Mouse (Mus musculus) hindbrain, embryonic 12.5 days (tissue): ENCODE results near the gene Cdk9. TPM values are rescaled to one million over a fixed set of nuclear protein-coding genes. Genes with fewer than 3 reads are reported as not detected.

Source experiments
- ATAC-seq: fragments of 200-750 bp; cut with Nextera tagmentation; 2 replicates; pipeline ENCODE4 v1.8.0; 2017; ENCODE audit warnings: moderate TSS enrichment; ENCODE audit not compliant: low FRiP score
- H3K27ac ChIP-seq: fragments of 300-500 bp; sonication (generic); 2 replicates; pipeline ENCODE4 v1.5.1; 2016; ENCODE audit warnings: mild to moderate bottlenecking
- H3K27me3 ChIP-seq: fragments of 300-500 bp; sonication (generic); 2 replicates; pipeline ENCODE4 v1.6.1; 2016; ENCODE audit warnings: mild to moderate bottlenecking
- H3K36me3 ChIP-seq: fragments of 300-500 bp; sonication (generic); 2 replicates; pipeline ENCODE4 v1.6.1; 2016; ENCODE audit warnings: mild to moderate bottlenecking
- H3K4me1 ChIP-seq: fragments of 300-500 bp; sonication (generic); 2 replicates; pipeline ENCODE4 v1.6.1; 2016
- H3K4me2 ChIP-seq: fragments of 300-500 bp; sonication (generic); replicated peaks from 2 replicates; pipeline ENCODE4 v1.6.1; 2016; ENCODE audit warnings: mild to moderate bottlenecking
- H3K4me3 ChIP-seq: fragments of 300-500 bp; sonication (generic); 2 replicates; pipeline ENCODE4 v1.5.1; 2016; ENCODE audit warnings: mild to moderate bottlenecking
- H3K9ac ChIP-seq: fragments of 300-500 bp; sonication (generic); 2 replicates; pipeline ENCODE4 v1.6.1; 2016; ENCODE audit warnings: mild to moderate bottlenecking, moderate library complexity
- H3K9me3 ChIP-seq: fragments of 300-500 bp; sonication (generic); replicated peaks from 2 replicates; pipeline ENCODE4 v1.6.1; 2016; ENCODE audit warnings: mild to moderate bottlenecking
- WGBS: fragments of 180-500 bp; shearing (Covaris S2); methylation state at CpG from one replicate; pipeline ENCODE4 v1.1.7; 2016; 5-methylcytosine and 5-hydroxymethylcytosine counted together
- microRNA counts: library from miRNA; unstranded; fragments of <30 nt; microRNA quantifications from one replicate; lab custom pipeline; 2017
- microRNA-seq: library from miRNA; unstranded; fragments of <30 nt; microRNA quantifications from one replicate; pipeline ENCODE4, GENCODE M21; 2017
- polyA plus RNA-seq: library from polyadenylated mRNA; unstranded; fragments of >200 nt; fragmentation: Nextera tagmentation; extraction: Ambion mirVana; gene quantifications from 2 replicates; pipeline ENCODE4 v1.2.1, GENCODE M21; 2016

The Cdk9 gene
- polyA plus RNA-seq, 1 experiment from 2014 or later: 99.0 TPM

GRCm38 (mm10) chr2:32668176-32668575, 44.7 kb downstream of the Cdk9 start:
- 78% methylated on average over 7 of the region's 7 CpGs for WGBS
- no peak overlapping the region for H3K4me2 ChIP-seq
- H3K27me3 ChIP-seq: no peaks in the 10 kb centered on the region
- H3K4me1 ChIP-seq: peaks cover 4% of the 10 kb centered on the region; the same call in 1 of the 2 replicates
- no peak overlapping the region for H3K9ac ChIP-seq
- ATAC-seq: no peak
- no peak overlapping the region for H3K27ac ChIP-seq
- no peaks in the 10 kb centered on the region for H3K9me3 ChIP-seq
- H3K36me3 ChIP-seq: no peaks in the 10 kb centered on the region
- H3K4me3 ChIP-seq: no peak overlapping the region

- WGBS: 49% methylated on average over 11 of the region's 11 CpGs
- peak overlapping the region; percentile 45 for H3K27ac ChIP-seq
- no peak overlapping the region for H3K4me3 ChIP-seq
- no peaks in the 10 kb centered on the region for H3K27me3 ChIP-seq
- no peak overlapping the region for H3K9ac ChIP-seq
- H3K36me3 ChIP-seq: no peaks in the 10 kb centered on the region
- no peak for ATAC-seq
- no peak overlapping the region for H3K4me2 ChIP-seq
- no peaks in the 10 kb centered on the region for H3K9me3 ChIP-seq
- peaks cover 4% of the 10 kb centered on the region; the same call in 1 of the 2 replicates for H3K4me1 ChIP-seq
Observed at GRCm38 (mm10) chr2:32667775-32668174, 45.1 kb downstream of the Cdk9 start.

GRCm38 (mm10) chr2:32665853-32666252, 47.0 kb downstream of the Cdk9 start:
- Histone ChIP-seq H3K4me2 (no peak overlapping the region), H3K4me3 (no peak overlapping the region), H3K9me3 (no peaks in the 10 kb centered on the region), H3K27ac (no peak overlapping the region), H3K27me3 (no peaks in the 10 kb centered on the region), H3K4me1 (peaks cover 13% of the 10 kb centered on the region; the same call in 1 of the 2 replicates), H3K36me3 (no peaks in the 10 kb centered on the region), H3K9ac (no peak overlapping the region)
- no peak for ATAC-seq
- WGBS: 86% methylated on average over 6 of the region's 6 CpGs

- WGBS: 75% methylated on average over 8 of the region's 8 CpGs
- Histone ChIP-seq H3K27me3 (no peaks in the 10 kb centered on the region), H3K9ac (no peak overlapping the region), H3K4me1 (peaks cover 13% of the 10 kb centered on the region; the same call in 1 of the 2 replicates), H3K27ac (no peak overlapping the region), H3K4me2 (no peak overlapping the region), H3K4me3 (no peak overlapping the region), H3K9me3 (no peaks in the 10 kb centered on the region), H3K36me3 (no peaks in the 10 kb centered on the region)
- ATAC-seq: no peak
Observed at GRCm38 (mm10) chr2:32665345-32665744, 47.5 kb downstream of the Cdk9 start.

- Histone ChIP-seq H3K27ac (no peak overlapping the region), H3K9me3 (no peaks in the 10 kb centered on the region)
Observed at GRCm38 (mm10) chr2:32662291-32662690, 50.6 kb downstream of the Cdk9 start.

GRCm38 (mm10) chr2:32661509-32662107, 51.3 kb downstream of the Cdk9 start:
- H3K9ac ChIP-seq: no peak overlapping the region
- no peaks in the 10 kb centered on the region for H3K36me3 ChIP-seq

More at GRCm38 (mm10) chr2:32662291-32662690, 50.6 kb downstream of the Cdk9 start:
- Histone ChIP-seq H3K27me3 (no peaks in the 10 kb centered on the region), H3K4me3 (no peak overlapping the region), H3K4me2 (no peak overlapping the region), H3K36me3 (no peaks in the 10 kb centered on the region), H3K9ac (no peak overlapping the region), H3K4me1 (peaks cover 13% of the 10 kb centered on the region; the same call in 1 of the 2 replicates)
- ATAC-seq: no peak
- 60% methylated on average over 5 of the region's 5 CpGs for WGBS

GRCm38 (mm10) chr2:32658873-32659272, 54.0 kb downstream of the Cdk9 start:
- Histone ChIP-seq H3K9ac (no peak overlapping the region), H3K36me3 (no peaks in the 10 kb centered on the region), H3K4me3 (no peak overlapping the region), H3K27ac (no peak overlapping the region), H3K9me3 (no peaks in the 10 kb centered on the region), H3K4me1 (peaks cover 16% of the 10 kb centered on the region), H3K4me2 (no peak overlapping the region), H3K27me3 (no peaks in the 10 kb centered on the region)
- no peak for ATAC-seq
- WGBS: 92% methylated on average over 2 of the region's 2 CpGs

More at GRCm38 (mm10) chr2:32661509-32662107, 51.3 kb downstream of the Cdk9 start:
- WGBS: 60% methylated on average over 7 of the region's 7 CpGs
- H3K4me1 ChIP-seq: peaks cover 13% of the 10 kb centered on the region; the same call in 1 of the 2 replicates
- H3K4me2 ChIP-seq: no peak overlapping the region
- no peak overlapping the region for H3K4me3 ChIP-seq
- H3K9me3 ChIP-seq: no peaks in the 10 kb centered on the region
- ATAC-seq: no peak
- H3K27ac ChIP-seq: no peak overlapping the region
- H3K27me3 ChIP-seq: no peaks in the 10 kb centered on the region

- no peak overlapping the region for H3K9ac ChIP-seq
- no peak for ATAC-seq
Observed at GRCm38 (mm10) chr2:32655826-32656225, 57.0 kb downstream of the Cdk9 start.

More at GRCm38 (mm10) chr2:32655826-32656225, 57.0 kb downstream of the Cdk9 start:
- 65% methylated on average over 12 of the region's 12 CpGs for WGBS
- Histone ChIP-seq H3K27me3 (no peaks in the 10 kb centered on the region), H3K27ac (no peak overlapping the region), H3K4me2 (no peak overlapping the region), H3K36me3 (no peaks in the 10 kb centered on the region), H3K4me1 (peaks cover 6% of the 10 kb centered on the region; the same call in 1 of the 2 replicates), H3K4me3 (no peak overlapping the region), H3K9me3 (no peaks in the 10 kb centered on the region)

MicroRNAs within 50 kb of the gene (microRNA counts, 519-probe panel; counts per million panel counts)
- microRNA mmu-miR-2861 (lab: Ali Mortazavi, UCI): 470 counts per million, percentile 58 among the panel's probes with 10 or more counts

Small RNAs within 50 kb of the gene (microRNA-seq; reads per million reads assigned to microRNA genes)
- gene Gm47291 (not detected), gene Mir2861 (not detected), gene Mir3960 (not detected), gene Mir8093 (not detected)

Other genes starting within 250 kb of the Cdk9 start
- gene Fam102a, start 177.7 kb downstream of the Cdk9 start, polyA plus RNA-seq: 12.6 and 15.5 TPM in 2 replicates
- 110 and 117 TPM in 2 replicates for gene Dpm2, start 142.2 kb downstream of the Cdk9 start, polyA plus RNA-seq
- gene Pip5kl1, start 138.3 kb downstream of the Cdk9 start, polyA plus RNA-seq: 4.2 and 5.0 TPM in 2 replicates
- gene 9430097D07Rik, start 137.4 kb downstream of the Cdk9 start, polyA plus RNA-seq: 0.31 and 0.56 TPM in 2 replicates
- gene St6galnac4, start 126.0 kb downstream of the Cdk9 start, polyA plus RNA-seq: 21.5 and 22.9 TPM in 2 replicates
- 13.5 and 14.3 TPM in 2 replicates for gene St6galnac6, start 113.4 kb downstream of the Cdk9 start, polyA plus RNA-seq
- gene Ak1, start 91.3 kb downstream of the Cdk9 start, polyA plus RNA-seq: 40.4 and 43.2 TPM in 2 replicates
- gene Eng, start 66.5 kb downstream of the Cdk9 start, polyA plus RNA-seq: 31.6 and 32.1 TPM in 2 replicates
- 19.5 and 20.1 TPM in 2 replicates for gene Fpgs, start 8.9 kb downstream of the Cdk9 start, polyA plus RNA-seq
- gene Sh2d3c, start 8.0 kb upstream of the Cdk9 start, polyA plus RNA-seq: 33.5 and 34.8 TPM in 2 replicates
- gene 6330409D20Rik, start 27.9 kb upstream of the Cdk9 start, polyA plus RNA-seq: 1.6 and 2.0 TPM in 2 replicates
- gene Tor2a, start 44.2 kb upstream of the Cdk9 start, polyA plus RNA-seq: 52.1 and 55.9 TPM in 2 replicates
- 0.63 and 1.1 TPM in 2 replicates for gene Ttc16, start 62.6 kb upstream of the Cdk9 start, polyA plus RNA-seq
- 4.6 and 5.6 TPM in 2 replicates for gene Ptrh1, start 62.7 kb upstream of the Cdk9 start, polyA plus RNA-seq
- 0.85 and 1.5 TPM in 2 replicates for gene Cfap157, start 71.4 kb upstream of the Cdk9 start, polyA plus RNA-seq
- 102 and 105 TPM in 2 replicates for gene Stxbp1, start 134.2 kb upstream of the Cdk9 start, polyA plus RNA-seq
- 42.2 and 43.8 TPM in 2 replicates for gene Fam129b, start 163.0 kb upstream of the Cdk9 start, polyA plus RNA-seq
- gene Rpl12, start 248.5 kb upstream of the Cdk9 start, polyA plus RNA-seq: 101 and 114 TPM in 2 replicates
- gene Lrsam1, start 248.5 kb upstream of the Cdk9 start, polyA plus RNA-seq: 19.0 and 22.0 TPM in 2 replicates